In the genomic region with DNA sequence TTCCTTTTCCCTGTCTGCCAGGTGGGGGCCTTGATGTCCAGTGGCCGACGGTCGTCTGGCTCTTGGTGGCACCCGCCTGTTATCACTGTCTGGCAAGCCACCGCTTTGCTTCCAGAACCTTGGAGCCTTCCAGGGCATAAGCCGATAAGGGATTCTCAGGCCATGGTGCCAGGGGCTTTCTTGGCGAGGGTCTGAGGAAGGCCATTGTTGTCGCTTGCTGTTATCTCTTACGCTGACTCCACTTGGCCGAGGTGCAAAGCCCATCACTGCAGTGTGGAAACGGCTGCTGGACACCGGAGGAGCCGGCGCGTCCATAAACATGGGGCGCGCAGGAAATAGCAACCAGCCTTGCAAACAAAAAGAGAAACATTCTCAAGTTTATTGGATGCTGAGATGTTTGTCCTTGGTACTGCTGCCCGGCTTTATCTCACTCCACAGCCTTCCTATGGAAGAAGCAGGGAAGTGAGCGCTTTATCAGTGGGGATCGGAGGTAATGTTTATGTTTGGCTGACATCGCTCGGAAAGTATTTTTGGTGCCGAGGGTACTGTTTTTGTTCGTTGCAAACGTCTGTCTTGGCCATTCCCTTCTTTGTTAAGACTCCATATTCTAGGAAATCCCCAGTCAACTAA, we compare ENCODE assay signal across 10 mouse cellular contexts. TPM values are rescaled to one million over a fixed set of nuclear protein-coding genes. Genes with fewer than 3 reads are reported as not detected.
DNase-seq lines count a peak whose midpoint lies in the region; ATAC-seq lines count a peak whose summit lies in the region.
"Had no signal": no experiment of that assay in that cellular context is flagged by ENCODE, and none has a peak within 500 bp of the region (broad histone marks: within the 10 kb centered on the region; RNA-seq: fewer than 3 reads in every experiment).

No protein-coding gene starts in this region.

- peaks cover 17% of the 10 kb centered on the region for H3K27me3 ChIP-seq in erythroblast, embryonic 14.5 days (ENCODE audit: control insufficient read depth)
- H3K27me3 ChIP-seq in lung, embryonic 16.5 days (ENCODE audit: control insufficient read depth, insufficient read depth, low read depth, low read length) = no peaks in the 10 kb centered on the region
- H3K27me3 ChIP-seq: limb, embryonic 15.5 days had no signal

- peak; percentile 57 for DNase-seq in heart, postnatal 4 days
- no peak for DNase-seq in cerebellum, adult 8-10 months
- DNase-seq in layer of hippocampus, adult 9-11 months = no peak

- H3K36me3 ChIP-seq in erythroblast, embryonic 14.5 days (ENCODE audit: control insufficient read depth) = no peaks in the 10 kb centered on the region
- no peaks in the 10 kb centered on the region for H3K36me3 ChIP-seq in lung, embryonic 16.5 days (ENCODE audit: control insufficient read depth, insufficient read depth, low read length)
- H3K36me3 ChIP-seq: limb, embryonic 15.5 days had no signal

- peak overlapping the region; percentile 19 for H3K4me3 ChIP-seq in erythroblast, embryonic 14.5 days (replicated peaks)
- H3K4me3 ChIP-seq in brown adipose tissue, adult 24 weeks (ENCODE audit: insufficient read depth, low read depth, low read length) = peak overlapping the region; percentile 40
- peak overlapping the region; percentile 16 for H3K4me3 ChIP-seq in lung, embryonic 16.5 days (ENCODE audit: low read length)
- H3K4me3 ChIP-seq: limb, embryonic 15.5 days had no signal

- 39% methylated on average over 25 of the region's 25 CpGs for WGBS in lung, embryonic 16.5 days

- no peaks in the 10 kb centered on the region for H3K9me3 ChIP-seq in erythroblast, embryonic 14.5 days (ENCODE audit: control insufficient read depth, low read length)
- H3K9me3 ChIP-seq in lung, embryonic 16.5 days (ENCODE audit: control insufficient read depth, low read length) = no peaks in the 10 kb centered on the region
- H3K9me3 ChIP-seq: limb, embryonic 15.5 days had no signal

- peaks cover 8% of the 10 kb centered on the region for H3K4me1 ChIP-seq in erythroblast, embryonic 14.5 days (ENCODE audit: control insufficient read depth)
- no peaks in the 10 kb centered on the region for H3K4me1 ChIP-seq in brown adipose tissue, adult 24 weeks (ENCODE audit: control insufficient read depth, insufficient read depth, insufficient read length, low read length)
- H3K4me1 ChIP-seq in lung, embryonic 16.5 days (replicated peaks; ENCODE audit: control insufficient read depth, insufficient read depth, low read length) = 0 out of 2 replicates have a peak, but pooled peaks cover 2% of the 10 kb centered on the region
- H3K4me1 ChIP-seq: limb, embryonic 15.5 days had no signal

- ATAC-seq in erythroblast, adult 5-6 weeks (replicated peaks; ENCODE audit: low FRiP score, poor library complexity, severe bottlenecking) = no peak
- ATAC-seq in lung, embryonic 16.5 days (ENCODE audit: low read depth) = peak; percentile 71
- no peak for ATAC-seq in frontal cortex, adult (ENCODE audit: low TSS enrichment)
- ATAC-seq: forebrain, postnatal 0 days had no signal

- peak overlapping the region; percentile 17; the same call in 1 of the 2 replicates for H3K27ac ChIP-seq in brown adipose tissue, adult 24 weeks (replicated peaks; ENCODE audit: low read depth, low read length)
- H3K27ac ChIP-seq in lung, embryonic 16.5 days (ENCODE audit: low read length) = peak overlapping the region; percentile 37; the same call in 1 of the 2 replicates
- H3K27ac ChIP-seq: limb, embryonic 15.5 days had no signal

- H3K9ac ChIP-seq in lung, embryonic 16.5 days (ENCODE audit: low read length) = no peak overlapping the region
- H3K9ac ChIP-seq: forebrain, postnatal 0 days; limb, embryonic 15.5 days had no signal

- peak overlapping the region; percentile 38 for H3K4me2 ChIP-seq in lung, embryonic 16.5 days (ENCODE audit: low read depth, low read length)
- H3K4me2 ChIP-seq: limb, embryonic 15.5 days had no signal

RNA-seq across cellular contexts. Expression of gene Txndc5, which starts 51.5 kb away (rescaled TPM):
- 0.52 TPM in 2 replicates for polyA plus RNA-seq in erythroblast, embryonic 14.5 days (2012)
- total RNA-seq in erythroblast, adult 5-6 weeks (2015; ENCODE audit: low replicate concordance) = 9.4 and 20.2 TPM in 2 replicates
- 7.9 and 9.7 TPM in 2 replicates for total RNA-seq in erythroblast, adult 5-6 weeks (2017; ENCODE audit: low replicate concordance)
- polyA plus RNA-seq in brown adipose tissue, adult 24 weeks (2012; ENCODE audit: insufficient read depth, insufficient read length, missing spikeins) = 27.2 and 31.5 TPM in 2 replicates
- total RNA-seq in heart, postnatal 4 days (2021) = 10 to 100 TPM; 91.8 to 99.1 TPM
- 237 and 238 TPM in 2 replicates for polyA plus RNA-seq in lung, embryonic 16.5 days (2015; fragmentation: Nextera tagmentation; extraction: Ambion mirVana)

RNA-seq across cellular contexts. Expression of gene Bloc1s5, which starts 54.8 kb away (rescaled TPM):
- 0.28 and 0.31 TPM in 2 replicates for polyA plus RNA-seq in erythroblast, embryonic 14.5 days (2012)
- 0.38 and 1.3 TPM in 2 replicates for total RNA-seq in erythroblast, adult 5-6 weeks (2015; ENCODE audit: low replicate concordance)
- 3.2 and 11.2 TPM in 2 replicates for total RNA-seq in erythroblast, adult 5-6 weeks (2017; ENCODE audit: low replicate concordance)
- polyA plus RNA-seq in brown adipose tissue, adult 24 weeks (2012; ENCODE audit: insufficient read depth, insufficient read length, missing spikeins) = 17.0 and 21.7 TPM in 2 replicates
- total RNA-seq in heart, postnatal 4 days (2021) = 10 to 100 TPM; 12.3 to 12.8 TPM
- polyA plus RNA-seq in lung, embryonic 16.5 days (2015; fragmentation: Nextera tagmentation; extraction: Ambion mirVana) = 16.6 and 19.5 TPM in 2 replicates

Comparison
In these comparisons a context has a peak if more than half of its experiments do, and no peak if none do; other contexts are left out.
1. RNA of gene Txndc5, which starts 51.5 kb away (polyA plus RNA-seq): 237 to 238 TPM in lung, embryonic 16.5 days and 27.2 to 31.5 TPM in brown adipose tissue, adult 24 weeks; 0.52 TPM in erythroblast, embryonic 14.5 days; every median in the first group is over 10 times any median in the second.
2. RNA of gene Bloc1s5, which starts 54.8 kb away (polyA plus RNA-seq): 17.0 to 21.7 TPM in brown adipose tissue, adult 24 weeks and 16.6 to 19.5 TPM in lung, embryonic 16.5 days; 0.28 to 0.31 TPM in erythroblast, embryonic 14.5 days; every median in the first group is over 10 times any median in the second.
3. Peak in every context shown above with its lines, with median percentiles within 50 percentile points of each other: H3K4me3 ChIP-seq.